Mouse (Mus musculus) CH12.LX (cell line): ENCODE measurements at regions not wholly inside any gene's neighbourhood (a gene's known extent, or its start where the extent isn't known, plus 50 kb on each side); places are given as distances from the start of the nearest gene placed in this dataset.

Experiments used
- DNase-seq: peaks from one replicate; pipeline ENCODE4 v3.0.0-alpha.2; 2013; ENCODE audit errors: extremely low read depth
- H3K27ac ChIP-seq: 2 replicates; pipeline ENCODE4 v1.5.1; 2012; ENCODE audit warnings: low read depth, mild to moderate bottlenecking, control low read depth, moderate library complexity; ENCODE audit not compliant: insufficient read depth
- H3K27me3 ChIP-seq: replicated peaks from 2 replicates; pipeline ENCODE3; 2012; ENCODE audit warnings: inconsistent platforms
- H3K36me3 ChIP-seq, 2 experiments: replicated peaks in 1 of 2; 2 replicates each; pipeline versions ENCODE3 to v1.6.1; 2012; ENCODE audit warnings: inconsistent platforms in 1 of 2, low read length in 1 of 2, mild to moderate bottlenecking in 1 of 2, mixed read lengths in 1 of 2, moderate library complexity in 1 of 2; ENCODE audit not compliant: control insufficient read depth in 1 of 2, insufficient read depth in 1 of 2
- H3K4me1 ChIP-seq, 2 experiments: 2 replicates each; pipeline ENCODE4 v1.6.1; 2012; ENCODE audit warnings: inconsistent platforms in 1 of 2, moderate library complexity in 1 of 2; ENCODE audit not compliant: insufficient read depth in 2 of 2, control insufficient read depth in 1 of 2
- H3K4me2 ChIP-seq: 2 replicates; pipeline ENCODE4 v1.6.1; 2012; ENCODE audit warnings: low read depth, mild to moderate bottlenecking, control low read depth; ENCODE audit not compliant: poor library complexity, insufficient read depth, severe bottlenecking
- H3K4me3 ChIP-seq, 3 experiments: fragments of 150-350 bp in 1 of 3; sonication (generic) in 1 of 3; replicated peaks in 1 of 3; 2 replicates each; pipeline versions ENCODE3 to v1.5.1; 2011 to 2012; ENCODE audit warnings: low read depth in 2 of 3, low read length in 2 of 3, mild to moderate bottlenecking in 2 of 3, moderate library complexity in 2 of 3, control low read depth in 1 of 3, improper control_type of control experiment in 1 of 3, inconsistent platforms in 1 of 3, mixed read lengths in 1 of 3; ENCODE audit not compliant: poor library complexity in 1 of 3
- H3K79me2 ChIP-seq: replicated peaks from 2 replicates; pipeline ENCODE4 v1.6.1; 2012; ENCODE audit warnings: mild to moderate bottlenecking, moderate library complexity; ENCODE audit not compliant: control insufficient read depth, poor library complexity, insufficient read depth, severe bottlenecking; ENCODE audit errors: extremely low read depth
- H3K9ac ChIP-seq: 2 replicates; pipeline ENCODE4 v1.6.1; 2012; ENCODE audit warnings: low read depth, mild to moderate bottlenecking, control low read depth, moderate library complexity; ENCODE audit not compliant: insufficient read depth
- H3K9me3 ChIP-seq: replicated peaks from 2 replicates; pipeline ENCODE3; 2012; ENCODE audit warnings: low read length, inconsistent platforms, mixed read lengths
- CTCF ChIP-seq, 2 experiments: IDR thresholded peaks in 1 of 2; conservative IDR thresholded peaks in 1 of 2; 2 replicates each; pipeline ENCODE4 v1.5.1; 2011 to 2012; ENCODE audit warnings: low read depth in 2 of 2, low read length in 2 of 2, improper control_type of control experiment in 1 of 2, inconsistent platforms in 1 of 2, mild to moderate bottlenecking in 1 of 2, moderate library complexity in 1 of 2
- ELF1 ChIP-seq: IDR thresholded peaks from 2 replicates; pipeline ENCODE4 v1.6.1; 2014; ENCODE audit warnings: low read depth, mild to moderate bottlenecking, inconsistent platforms, low read length, improper control_type of control experiment
- GABPA ChIP-seq: IDR thresholded peaks from 2 replicates; pipeline ENCODE4 v1.6.1; 2012; ENCODE audit warnings: low read depth, low read length, improper control_type of control experiment, inconsistent platforms; ENCODE audit not compliant: insufficient replicate concordance
- HCFC1 ChIP-seq: IDR thresholded peaks from 2 replicates; pipeline ENCODE4 v1.6.1; 2012; ENCODE audit warnings: low read depth, mild to moderate bottlenecking, inconsistent platforms, low read length, improper control_type of control experiment
- IRF4 ChIP-seq: IDR thresholded peaks from 2 replicates; pipeline ENCODE4 v1.6.1; 2014; ENCODE audit warnings: low read depth, mild to moderate bottlenecking, inconsistent platforms, low read length, improper control_type of control experiment
- MAX ChIP-seq: IDR thresholded peaks from 2 replicates; pipeline ENCODE4 v1.6.1; 2011; ENCODE audit warnings: low read length, improper control_type of control experiment
- PAX5 ChIP-seq: IDR thresholded peaks from 2 replicates; pipeline ENCODE4 v1.6.1; 2012; ENCODE audit warnings: low read length, inconsistent platforms, mixed read lengths
- POLR2A ChIP-seq: IDR thresholded peaks from 2 replicates; pipeline ENCODE4 v1.6.1; 2011; ENCODE audit warnings: low read depth, mild to moderate bottlenecking, improper control_type of control experiment, low read length
- RAD21 ChIP-seq: IDR thresholded peaks from 2 replicates; pipeline ENCODE4 v1.6.1; 2011; ENCODE audit warnings: low read depth, mild to moderate bottlenecking, low read length, improper control_type of control experiment, moderate library complexity
- SMC3 ChIP-seq: IDR thresholded peaks from 2 replicates; pipeline ENCODE4 v1.6.1; 2011; ENCODE audit warnings: low read depth, low read length, improper control_type of control experiment
- UBTF ChIP-seq: IDR thresholded peaks from 2 replicates; pipeline ENCODE4 v1.6.1; 2012; ENCODE audit warnings: low read depth, mild to moderate bottlenecking, inconsistent platforms, low read length, improper control_type of control experiment, moderate library complexity
- USF1 ChIP-seq: IDR thresholded peaks from 2 replicates; pipeline ENCODE4 v1.6.1; 2014; ENCODE audit warnings: low read depth, mild to moderate bottlenecking, inconsistent platforms, low read length, improper control_type of control experiment
- ZC3H11A ChIP-seq: IDR thresholded peaks from 2 replicates; pipeline ENCODE4 v1.6.1; 2012; ENCODE audit warnings: low read depth, mild to moderate bottlenecking, inconsistent platforms, low read length, improper control_type of control experiment
- ZMIZ1 ChIP-seq: IDR thresholded peaks from 2 replicates; pipeline ENCODE4 v1.6.1; 2012; ENCODE audit warnings: low read depth, mild to moderate bottlenecking, inconsistent platforms, low read length, improper control_type of control experiment
- ZNF384 ChIP-seq: IDR thresholded peaks from 2 replicates; pipeline ENCODE4 v1.6.1; 2012; ENCODE audit warnings: low read depth, low read length, improper control_type of control experiment, inconsistent platforms
- dilution Hi-C: fragments of 300-500 bp; cut with MboI; formaldehyde crosslinking; loops from 2 replicates; pipeline ENCODE4 v1.14.3; 2020; ENCODE audit warnings: low sequenced_read_pairs; ENCODE audit not compliant: extremely low pct_unique_long_range_greater_than_20kb, extremely low pct_ligation_motif_present
- in situ Hi-C: fragments of 300-500 bp; cut with MboI; formaldehyde crosslinking; loops from 3 replicates; pipeline ENCODE4 v1.14.3; 2019; ENCODE audit warnings: low sequenced_read_pairs, low pct_ligation_motif_present, low pct_unique_long_range_greater_than_20kb, mixed read lengths

- Histone ChIP-seq H3K9ac (no peak overlapping the region), H3K9me3 (peaks cover 50% of the 10 kb centered on the region), H3K4me1 (no peaks in the 10 kb centered on the region), H3K79me2 (no peaks in the 10 kb centered on the region), H3K27ac (no peak overlapping the region), H3K27me3 (no peaks in the 10 kb centered on the region), H3K4me2 (no peak overlapping the region), H3K36me3 (no peaks in the 10 kb centered on the region), H3K4me3 (no peak overlapping the region)
- in situ Hi-C loops: no loop called here
- no peak for DNase-seq
- dilution Hi-C loops: no loop called here
- no peak for TF ChIP-seq SMC3
- no peak for TF ChIP-seq RAD21
- no peak for TF ChIP-seq ZNF384
- TF ChIP-seq UBTF: no peak
- no peak for TF ChIP-seq CTCF (conservative IDR thresholded peaks at IDR 0.05 in 1 of 2, IDR thresholded peaks at IDR 0.05 in 1 of 2; ENCODE audit: low read depth in 2 of 2, low read length in 2 of 2)
- no peak for TF ChIP-seq POLR2A
- no peak for TF ChIP-seq USF1
- no peak for TF ChIP-seq GABPA
- TF ChIP-seq ZMIZ1: no peak
- no peak for TF ChIP-seq MAX
- TF ChIP-seq ZC3H11A: no peak
- TF ChIP-seq IRF4: no peak
- TF ChIP-seq ELF1: no peak
- TF ChIP-seq HCFC1: no peak
Measured at GRCm38 (mm10) chr6:101482635-101483465, 105.2 kb upstream of the Pdzrn3 start.

GRCm38 (mm10) chr6:101473956-101474355, 96.3 kb upstream of the Pdzrn3 start:
- no peaks in the 10 kb centered on the region for H3K27me3 ChIP-seq
- H3K79me2 ChIP-seq: no peaks in the 10 kb centered on the region
- no peaks in the 10 kb centered on the region for H3K36me3 ChIP-seq
- H3K27ac ChIP-seq: no peak overlapping the region
- no peak for DNase-seq
- in situ Hi-C loops: no loop called here
- dilution Hi-C loops: no loop called here
- H3K4me2 ChIP-seq: no peak overlapping the region
- peaks cover 55% of the 10 kb centered on the region for H3K9me3 ChIP-seq
- H3K4me3 ChIP-seq: no peak overlapping the region
- no peak overlapping the region for H3K9ac ChIP-seq
- no peaks in the 10 kb centered on the region for H3K4me1 ChIP-seq
- TF ChIP-seq PAX5: no peak
